22 mouse cellular contexts compared by ENCODE assay signal in the genomic region with DNA sequence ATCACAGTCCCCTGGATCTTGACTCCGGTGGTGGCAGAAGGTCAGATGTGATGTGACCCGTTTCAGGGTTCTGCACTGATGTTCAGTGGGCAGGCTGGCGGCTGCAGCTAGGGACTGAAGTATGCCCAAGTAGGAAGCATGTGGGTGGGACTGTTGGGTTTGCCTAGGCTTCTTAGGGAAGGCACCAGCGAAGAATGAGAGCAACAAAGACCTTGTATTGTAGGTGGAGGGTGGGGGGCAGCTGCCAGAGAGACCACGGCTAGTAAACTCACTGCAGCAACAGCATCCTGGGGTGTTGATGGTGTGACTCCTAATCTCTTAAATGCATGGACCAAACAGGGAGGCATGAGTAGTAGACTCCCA. TPM values are rescaled to one million over a fixed set of nuclear protein-coding genes. Genes with fewer than 3 reads are reported as not detected.
DNase-seq lines count a peak whose midpoint lies in the region; ATAC-seq and TF ChIP-seq lines count a peak whose summit lies in the region.
"Had no signal": no experiment of that assay in that cellular context is flagged by ENCODE, and none has a peak within 500 bp of the region (broad histone marks: within the 10 kb centered on the region; RNA-seq: fewer than 3 reads in every experiment).

No protein-coding gene starts in this region.

- H3K4me1 ChIP-seq in heart, adult 2 months (ENCODE audit: control insufficient read depth, insufficient read depth, low read length) = no peaks in the 10 kb centered on the region
- H3K4me1 ChIP-seq in kidney, adult 2 months (ENCODE audit: control insufficient read depth, insufficient read depth, low read length) = peaks cover 19% of the 10 kb centered on the region; the same call in 1 of the 2 replicates
- peaks cover 11% of the 10 kb centered on the region; the same call in 1 of the 2 replicates for H3K4me1 ChIP-seq in brown adipose tissue, adult 24 weeks (ENCODE audit: control insufficient read depth, insufficient read depth, insufficient read length, low read length)
- no peaks in the 10 kb centered on the region for H3K4me1 ChIP-seq in intestine, embryonic 14.5 days (replicated peaks; ENCODE audit: control insufficient read depth, insufficient read depth, low read length)
- H3K4me1 ChIP-seq in hindbrain, embryonic 16.5 days (ENCODE audit: control insufficient read depth, insufficient read depth, low read depth, low read length) = no peaks in the 10 kb centered on the region
- H3K4me1 ChIP-seq: hindbrain, embryonic 10.5 days; limb, embryonic 12.5 days had no signal

- H3K9me3 ChIP-seq in intestine, embryonic 14.5 days (ENCODE audit: control insufficient read depth, low read length) = no peaks in the 10 kb centered on the region
- no peaks in the 10 kb centered on the region for H3K9me3 ChIP-seq in hindbrain, embryonic 16.5 days (ENCODE audit: control insufficient read depth, low read length)
- H3K9me3 ChIP-seq: hindbrain, embryonic 10.5 days; limb, embryonic 12.5 days; liver, embryonic 15.5 days had no signal

- H3K4me3 ChIP-seq in heart, adult 2 months = no peak overlapping the region
- H3K4me3 ChIP-seq in kidney, adult 2 months (ENCODE audit: insufficient read depth, low read depth, low read length) = no peak overlapping the region
- H3K4me3 ChIP-seq in brown adipose tissue, adult 24 weeks (ENCODE audit: insufficient read depth, low read depth, low read length) = no peak overlapping the region
- no peak overlapping the region for H3K4me3 ChIP-seq in intestine, embryonic 14.5 days (ENCODE audit: low read depth, low read length)
- H3K4me3 ChIP-seq in hindbrain, embryonic 16.5 days (ENCODE audit: low read length) = no peak overlapping the region
- H3K4me3 ChIP-seq: hindbrain, embryonic 10.5 days; limb, embryonic 12.5 days; liver, embryonic 15.5 days had no signal

- no peak for ATAC-seq in intestine, embryonic 14.5 days (replicated peaks; ENCODE audit: low FRiP score, low TSS enrichment, low read depth)
- ATAC-seq in hindbrain, embryonic 16.5 days = no peak
- ATAC-seq: forebrain, postnatal 0 days had no signal

- no peaks in the 10 kb centered on the region for H3K79me2 ChIP-seq in heart, adult 2 months (replicated peaks; ENCODE audit: control insufficient read depth, insufficient read depth, low read length)

- H3K9ac ChIP-seq in heart, adult 2 months (ENCODE audit: low read depth, low read length) = no peak overlapping the region
- no peak overlapping the region for H3K9ac ChIP-seq in intestine, embryonic 14.5 days (ENCODE audit: low read length)
- no peak overlapping the region for H3K9ac ChIP-seq in hindbrain, embryonic 16.5 days (ENCODE audit: low read depth, low read length)
- H3K9ac ChIP-seq: forebrain, postnatal 0 days; limb, embryonic 12.5 days; liver, embryonic 15.5 days had no signal

- no peak for TF ChIP-seq EP300 in heart, adult 2 months (IDR thresholded peaks at IDR 0.05; ENCODE audit: insufficient read depth, low read depth, low read length)

- DNase-seq in heart, adult 2 months = peak in 1 of 2 experiments; percentile 12
- DNase-seq in heart, postnatal 10 days = no peak
- no peak for DNase-seq in kidney, adult 2 months
- DNase-seq in kidney, postnatal 10 days = no peak
- DNase-seq in intestine, embryonic 14.5 days (ENCODE audit: low spot score) = no peak
- DNase-seq in spleen, postnatal 36 days (ENCODE audit: low spot score in 2 of 2) = no peak
- DNase-seq: B cell, adult 2 months; cerebellum, adult 11-12 months; cerebellum, postnatal 14 days; embryo, embryonic 11 days; forebrain, postnatal 0 days; gastrocnemius, postnatal 10 days; layer of hippocampus, adult 9-11 months; right cerebral cortex, postnatal 4 days; thymus, adult 18-20 months; thymus, postnatal 4 days had no signal

- no peak overlapping the region for H3K4me2 ChIP-seq in intestine, embryonic 14.5 days (ENCODE audit: low read length)
- no peak overlapping the region for H3K4me2 ChIP-seq in hindbrain, embryonic 16.5 days (ENCODE audit: low read length)
- H3K4me2 ChIP-seq: limb, embryonic 12.5 days; liver, embryonic 15.5 days; midbrain, embryonic 11.5 days had no signal

- H3K27ac ChIP-seq in heart, adult 2 months = peak overlapping the region; percentile 42
- H3K27ac ChIP-seq in kidney, adult 2 months (ENCODE audit: insufficient read depth, low read depth, low read length) = peak overlapping the region; percentile 7; the same call in 1 of the 2 replicates
- peak overlapping the region; percentile 7; the same call in 1 of the 2 replicates for H3K27ac ChIP-seq in brown adipose tissue, adult 24 weeks (replicated peaks; ENCODE audit: low read depth, low read length)
- peak overlapping the region; percentile 20; the same call in 1 of the 2 replicates for H3K27ac ChIP-seq in intestine, embryonic 14.5 days (ENCODE audit: low read depth)
- H3K27ac ChIP-seq in hindbrain, embryonic 16.5 days (ENCODE audit: low read depth, low read length) = no peak overlapping the region
- H3K27ac ChIP-seq: hindbrain, embryonic 10.5 days; limb, embryonic 12.5 days had no signal

- WGBS in heart, adult 2 months = 81% methylated on average over 5 of the region's 5 CpGs
- WGBS in kidney, adult 2 months = 52% methylated on average over 5 of the region's 5 CpGs
- 74% methylated on average over 5 of the region's 5 CpGs for WGBS in intestine, embryonic 14.5 days
- 90% methylated on average over 5 of the region's 5 CpGs for WGBS in hindbrain, embryonic 16.5 days

- H3K36me3 ChIP-seq in heart, adult 2 months (ENCODE audit: control insufficient read depth, insufficient read depth, low read length) = peaks cover 10% of the 10 kb centered on the region
- H3K36me3 ChIP-seq in kidney, adult 2 months (ENCODE audit: control insufficient read depth, insufficient read depth, low read length) = peaks cover 1% of the 10 kb centered on the region
- peaks cover 91% of the 10 kb centered on the region for H3K36me3 ChIP-seq in intestine, embryonic 14.5 days (ENCODE audit: control insufficient read depth, insufficient read depth, low read length)
- peaks cover 18% of the 10 kb centered on the region for H3K36me3 ChIP-seq in hindbrain, embryonic 16.5 days (ENCODE audit: control insufficient read depth, insufficient read depth, low read length)

- H3K27me3 ChIP-seq in heart, adult 2 months (ENCODE audit: control insufficient read depth, insufficient read depth, low read length) = no peaks in the 10 kb centered on the region
- no peaks in the 10 kb centered on the region for H3K27me3 ChIP-seq in kidney, adult 2 months (replicated peaks; ENCODE audit: control insufficient read depth, insufficient read depth, low read length)
- H3K27me3 ChIP-seq in intestine, embryonic 14.5 days (replicated peaks; ENCODE audit: control insufficient read depth, insufficient read depth, low read length) = no peaks in the 10 kb centered on the region
- no peaks in the 10 kb centered on the region for H3K27me3 ChIP-seq in hindbrain, embryonic 16.5 days (replicated peaks; ENCODE audit: control insufficient read depth, insufficient read depth, low read length)
- H3K27me3 ChIP-seq: limb, embryonic 12.5 days; liver, embryonic 15.5 days had no signal

- no peak for TF ChIP-seq POLR2A in heart, adult 2 months (IDR thresholded peaks at IDR 0.05; ENCODE audit: insufficient read depth, low read depth, low read length)
- TF ChIP-seq POLR2A in kidney, adult 2 months (IDR thresholded peaks at IDR 0.05; ENCODE audit: low read depth, low read length) = no peak

- no peak for TF ChIP-seq CTCF in heart, adult 2 months (IDR thresholded peaks at IDR 0.05)
- TF ChIP-seq CTCF in kidney, adult 2 months (conservative IDR thresholded peaks at IDR 0.05; ENCODE audit: insufficient read depth, insufficient read length, low read depth, low read length) = no peak

- intact Hi-C loops in heart, adult 2 months (cut with DNase I) = no loop called here
- intact Hi-C loops in heart, postnatal 10 days (cut with DNase I) = no loop called here

RNA-seq across cellular contexts. Expression of a gene that starts 43.3 kb away (rescaled TPM):
- 10 to 100 TPM; 32.9 to 33.5 TPM for total RNA-seq in heart, adult 2 months (2021)
- polyA plus RNA-seq in heart, adult 2 months (2012; rRNA removed) = 15.9 and 20.8 TPM in 2 replicates
- 10 to 100 TPM; 30.0 to 32.4 TPM for total RNA-seq in heart, postnatal 10 days (2021)
- 17.5 and 18.6 TPM in 2 replicates for polyA plus RNA-seq in kidney, adult 2 months (2012; rRNA removed)
- 8.3 and 11.7 TPM in 2 replicates for polyA plus RNA-seq in brown adipose tissue, adult 24 weeks (2012; ENCODE audit: insufficient read depth, insufficient read length, missing spikeins)
- polyA plus RNA-seq in intestine, embryonic 14.5 days (2014; fragmentation: Nextera tagmentation; extraction: Ambion mirVana) = 44.6 and 48.2 TPM in 2 replicates
- 30.0 and 31.1 TPM in 2 replicates for polyA plus RNA-seq in hindbrain, embryonic 16.5 days (2015; fragmentation: Nextera tagmentation; extraction: Ambion mirVana)

RNA-seq across cellular contexts. Expression of a gene that starts 43.4 kb away (rescaled TPM):
- 10 to 100 TPM; 24.3 to 25.3 TPM for total RNA-seq in heart, adult 2 months (2021)
- 17.3 and 25.9 TPM in 2 replicates for polyA plus RNA-seq in heart, adult 2 months (2012; rRNA removed)
- 10 to 100 TPM; 21.3 to 26.1 TPM for total RNA-seq in heart, postnatal 10 days (2021)
- polyA plus RNA-seq in kidney, adult 2 months (2012; rRNA removed) = 15.6 and 16.3 TPM in 2 replicates
- 6.7 and 7.3 TPM in 2 replicates for polyA plus RNA-seq in brown adipose tissue, adult 24 weeks (2012; ENCODE audit: insufficient read depth, insufficient read length, missing spikeins)
- 24.4 and 25.5 TPM in 2 replicates for polyA plus RNA-seq in intestine, embryonic 14.5 days (2014; fragmentation: Nextera tagmentation; extraction: Ambion mirVana)
- polyA plus RNA-seq in hindbrain, embryonic 16.5 days (2015; fragmentation: Nextera tagmentation; extraction: Ambion mirVana) = 16.4 and 19.3 TPM in 2 replicates
